Mouse (Mus musculus): ENCODE results near the gene H2-Ob.
"Not testable (repeated sequence)": the region's sequence is repeated elsewhere in the genome, so short reads cannot be mapped to it uniquely, and the experiment has no call there.

H2-Ob gene

DNA sequence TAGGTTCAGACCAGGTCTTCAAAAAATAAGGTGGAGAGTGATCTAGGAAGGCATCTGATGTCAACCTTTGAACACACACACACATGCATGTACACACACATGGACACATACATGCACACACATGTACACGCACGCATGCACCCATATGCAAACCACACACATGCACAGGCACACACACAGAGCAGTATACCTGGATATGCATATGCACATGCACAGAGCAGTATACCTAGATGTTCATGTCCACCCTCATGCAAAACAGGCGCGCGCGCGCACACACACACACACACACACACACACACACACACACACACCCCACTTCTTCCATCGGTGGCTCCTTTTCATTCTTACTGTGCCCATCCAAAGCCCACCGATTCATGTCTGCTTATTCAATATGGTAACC lies 30.8 kb upstream of the H2-Ob start:
- DNase-seq (ENCODE audit: low spot score) = no peak

DNA sequence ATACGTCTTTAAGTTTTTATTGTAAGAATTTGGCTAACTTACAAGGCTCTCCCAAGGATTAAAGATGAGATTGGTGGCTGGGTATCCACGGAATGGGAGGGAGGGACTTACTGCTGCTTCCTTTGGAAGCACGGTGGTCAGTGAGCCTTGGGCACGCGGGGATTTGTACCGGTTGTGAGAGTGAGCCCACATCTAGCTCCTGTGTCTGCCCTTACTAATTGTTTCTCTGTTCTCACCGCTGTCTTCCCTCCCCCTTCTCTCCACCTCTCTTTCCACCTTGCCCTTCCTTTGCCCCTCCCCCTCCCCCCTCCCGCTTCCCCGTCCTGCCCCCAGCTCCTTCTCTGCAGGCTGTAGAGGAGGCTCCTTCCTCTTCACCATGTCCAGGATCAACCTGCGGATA lies 30.3 kb upstream of the H2-Ob start:
- DNase-seq (ENCODE audit: low spot score) = no peak

GRCm38 (mm10) chr17:34209680-34210079 lies 29.0 kb upstream of the H2-Ob start:
- no peak for DNase-seq (ENCODE audit: low spot score)

GRCm38 (mm10) chr17:34210599-34210998 lies 28.1 kb upstream of the H2-Ob start:
- no peak for DNase-seq (ENCODE audit: low spot score)

DNA sequence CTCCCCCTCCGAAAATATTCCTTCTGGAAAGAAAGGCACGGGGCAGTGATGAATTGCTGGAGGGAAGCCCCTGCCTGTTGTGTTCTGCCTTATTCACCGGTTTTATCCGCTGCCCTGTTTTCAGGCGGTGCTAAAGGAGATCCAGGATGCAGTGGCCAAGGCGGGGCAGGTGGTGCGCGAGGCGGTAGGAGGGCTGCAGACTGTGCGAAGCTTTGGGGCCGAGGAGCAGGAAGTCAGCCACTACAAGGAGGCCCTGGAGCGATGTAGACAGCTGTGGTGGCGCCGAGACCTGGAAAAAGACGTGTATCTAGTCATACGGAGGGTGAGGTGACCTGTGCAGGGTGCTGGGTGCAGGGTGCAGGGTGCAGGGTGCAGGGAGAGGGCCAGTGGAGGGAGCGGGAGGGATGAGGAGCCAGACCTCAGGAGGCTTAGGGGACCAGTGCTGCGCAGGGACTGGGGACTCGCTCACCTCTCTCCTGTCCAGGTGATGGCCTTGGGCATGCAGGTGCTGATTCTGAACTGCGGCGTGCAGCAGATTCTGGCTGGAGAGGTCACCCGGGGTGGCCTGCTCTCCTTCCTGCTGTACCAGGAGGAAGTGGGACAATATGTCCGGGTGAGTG lies 26.8 kb upstream of the H2-Ob start:
- DNase-seq (ENCODE audit: low spot score) = no peak

- no peak for DNase-seq (ENCODE audit: low spot score)
Measured at GRCm38 (mm10) chr17:34213936-34214335, 24.8 kb upstream of the H2-Ob start.

- DNase-seq (ENCODE audit: low spot score) = no peak
Measured at GRCm38 (mm10) chr17:34215176-34215575, 23.5 kb upstream of the H2-Ob start.

DNA sequence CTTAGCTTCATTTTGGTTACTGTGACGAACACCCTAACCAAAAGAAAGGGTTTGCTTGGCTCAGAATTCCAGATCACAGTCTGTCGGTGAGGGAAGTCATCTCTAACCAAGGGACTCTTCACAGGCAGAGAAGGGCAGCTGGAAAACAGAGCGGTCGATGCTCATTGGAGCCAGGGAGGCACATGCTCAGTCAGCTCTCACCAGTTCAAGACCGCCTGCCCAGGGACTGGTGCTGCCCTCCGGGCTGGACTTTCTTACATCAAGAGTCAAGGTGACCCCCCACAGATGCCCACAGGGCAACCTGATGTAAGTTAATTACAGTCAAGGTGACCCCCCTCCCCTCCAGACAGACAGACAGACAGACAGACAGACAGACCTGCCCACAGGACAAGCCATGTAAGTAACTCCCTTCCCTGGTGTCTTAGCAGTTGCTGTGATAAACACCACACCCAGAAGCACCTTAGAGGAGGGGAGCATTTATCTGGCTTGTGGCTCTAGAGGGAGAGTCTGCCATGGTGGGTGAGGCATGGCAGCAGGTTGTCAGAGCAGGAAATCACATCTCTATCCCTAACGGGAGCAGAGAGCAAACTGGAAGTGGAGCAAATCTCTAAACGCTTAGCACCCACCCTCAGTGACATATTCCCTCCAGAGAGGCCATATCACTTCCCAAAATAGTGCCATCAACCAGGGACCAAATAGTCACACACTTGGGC lies 21.3 kb upstream of the H2-Ob start:
- no peak for DNase-seq (ENCODE audit: low spot score)

- DNase-seq (ENCODE audit: low spot score) = no peak
Measured at GRCm38 (mm10) chr17:34217986-34218385, 20.7 kb upstream of the H2-Ob start.

DNA sequence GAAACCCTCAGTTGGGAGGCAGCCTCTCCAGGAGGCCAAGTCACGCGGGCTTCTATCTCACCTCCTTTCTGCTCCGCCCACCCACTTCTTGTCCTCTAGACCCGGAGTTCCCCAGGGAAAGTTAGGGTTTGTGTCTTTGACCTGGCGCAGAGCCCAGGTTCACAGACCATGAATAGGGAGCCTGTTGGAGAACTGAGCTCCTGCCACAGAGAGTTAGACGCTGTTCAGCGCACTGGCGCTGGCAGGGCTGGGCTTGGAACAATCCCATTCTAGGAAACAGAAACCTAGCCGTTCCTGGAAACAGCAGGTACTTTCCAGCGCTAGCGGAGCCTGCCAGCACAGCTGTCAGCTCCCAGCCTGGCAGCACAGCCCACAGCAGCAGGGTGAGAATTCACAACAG lies 20.0 kb upstream of the H2-Ob start:
- DNase-seq (ENCODE audit: low spot score) = no peak

DNA sequence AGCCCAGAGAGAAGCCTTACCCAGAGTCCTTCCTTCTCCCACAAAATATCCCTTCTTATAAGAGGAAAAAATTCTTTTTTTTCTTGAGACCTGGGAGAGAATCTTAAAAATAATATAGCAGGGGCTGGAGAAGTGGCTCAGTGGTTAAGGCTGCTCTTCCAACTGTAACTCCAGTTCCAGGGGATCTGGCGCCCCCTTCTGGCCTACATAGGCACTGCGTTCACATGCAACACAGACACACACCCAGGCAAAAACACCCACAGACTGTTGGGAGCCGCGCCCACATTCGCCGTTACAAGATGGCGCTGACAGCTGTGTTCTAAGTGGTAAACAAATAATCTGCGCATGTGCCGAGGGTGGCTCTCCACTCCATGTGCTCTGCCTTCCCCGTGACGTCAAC lies 19.6 kb upstream of the H2-Ob start:
- not testable (repeated sequence) for DNase-seq (ENCODE audit: low spot score)

- DNase-seq (ENCODE audit: low spot score) = not testable (repeated sequence)
Measured at GRCm38 (mm10) chr17:34219801-34220200, 18.9 kb upstream of the H2-Ob start.

GRCm38 (mm10) chr17:34220401-34220800 lies 18.3 kb upstream of the H2-Ob start:
- not testable (repeated sequence) for DNase-seq (ENCODE audit: low spot score)

- no peak for DNase-seq (ENCODE audit: low spot score)
Measured at GRCm38 (mm10) chr17:34224816-34225215, 13.9 kb upstream of the H2-Ob start.

DNA sequence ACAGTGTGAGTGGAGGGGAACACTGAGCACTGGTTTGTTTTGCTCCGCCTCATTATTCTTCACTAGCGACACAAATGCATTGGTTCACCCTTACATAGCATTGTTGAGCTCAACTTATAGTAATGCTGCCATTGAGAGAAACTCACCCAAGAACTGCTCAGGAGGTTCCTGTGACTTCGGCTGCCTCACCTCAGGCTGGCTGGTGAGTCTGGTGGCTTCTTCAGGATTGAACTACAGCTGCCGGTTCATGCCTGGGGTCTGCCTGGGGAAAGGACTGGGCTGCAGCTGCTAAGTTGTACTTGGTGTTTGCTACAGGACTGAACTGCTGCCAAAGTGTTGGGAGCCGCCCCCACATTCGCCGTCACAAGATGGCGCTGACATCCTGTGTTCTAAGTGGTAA lies 13.3 kb upstream of the H2-Ob start:
- DNase-seq (ENCODE audit: low spot score) = no peak

DNA sequence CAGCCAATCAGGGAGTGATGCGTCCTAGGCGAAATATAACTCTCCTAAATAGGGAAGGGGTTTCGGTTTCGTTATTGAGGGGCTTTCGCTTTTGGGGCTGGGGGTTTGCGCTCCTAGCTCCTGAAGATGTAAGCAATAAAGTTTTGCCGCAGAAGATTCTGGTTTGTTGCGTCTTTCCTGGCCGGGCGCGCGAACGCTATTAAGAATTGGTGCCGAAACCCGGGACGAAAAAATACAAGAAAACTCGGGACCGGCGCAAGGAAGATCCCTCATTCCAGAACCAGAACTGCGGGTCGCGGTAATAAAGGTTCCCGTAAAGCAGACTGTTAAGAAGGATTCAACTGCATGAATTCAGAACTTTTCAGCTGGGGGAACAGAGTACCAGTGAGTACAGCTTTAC lies 12.8 kb upstream of the H2-Ob start:
- DNase-seq (ENCODE audit: low spot score) = not testable (repeated sequence)

- DNase-seq (ENCODE audit: low spot score) = not testable (repeated sequence)
Measured at GRCm38 (mm10) chr17:34230971-34231370, 7.7 kb upstream of the H2-Ob start.

- DNase-seq (ENCODE audit: low spot score) = not testable (repeated sequence)
Measured at GRCm38 (mm10) chr17:34232021-34232420, 6.7 kb upstream of the H2-Ob start.

GRCm38 (mm10) chr17:34234926-34235325 lies 3.8 kb upstream of the H2-Ob start:
- DNase-seq (ENCODE audit: low spot score) = peak; percentile 64

DNA sequence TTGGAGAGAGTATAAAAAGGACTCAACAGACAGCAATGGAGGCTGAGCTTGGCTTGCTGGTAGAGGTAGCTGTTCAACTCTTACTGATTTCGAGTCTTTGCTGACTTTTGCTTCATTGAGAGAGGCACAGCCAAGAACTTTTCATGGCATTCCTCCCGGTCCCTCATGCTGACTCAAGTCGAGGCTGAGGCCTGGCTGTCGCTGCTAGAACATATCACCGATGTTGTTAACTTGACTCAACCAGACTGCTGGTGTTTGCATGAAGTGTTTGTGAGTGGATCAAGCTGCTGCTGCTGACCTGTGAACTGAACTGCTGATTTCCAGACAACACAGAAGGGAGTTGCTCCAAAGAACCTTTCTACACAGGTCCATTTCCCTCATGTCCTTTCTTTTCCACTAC lies 2.0 kb upstream of the H2-Ob start:
- DNase-seq (ENCODE audit: low spot score) = no peak

- no peak for DNase-seq (ENCODE audit: low spot score)
Measured at GRCm38 (mm10) chr17:34237741-34238140, 962 bp upstream of the H2-Ob start.

DNA sequence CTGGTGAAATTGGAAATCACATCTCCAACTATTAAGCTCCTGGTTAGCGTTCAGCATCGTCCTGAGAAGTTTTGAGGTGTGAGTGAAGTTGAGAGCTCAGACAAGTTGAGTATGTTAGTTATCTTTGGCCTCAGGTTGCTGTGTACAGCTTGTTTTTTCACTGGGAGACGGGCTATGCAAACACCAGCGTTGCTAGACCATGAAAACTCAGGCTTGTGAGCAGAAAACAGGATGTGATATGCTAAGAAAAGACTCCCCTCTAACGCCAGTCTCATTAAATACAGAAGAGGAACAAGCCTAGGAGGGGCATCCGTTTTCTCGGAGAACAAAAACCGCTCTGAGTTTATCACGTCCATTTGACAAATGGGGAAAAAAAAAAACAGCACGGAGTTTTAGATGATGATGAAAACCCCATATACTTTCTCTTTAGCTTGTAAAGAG lies 918 bp downstream of the H2-Ob start:
- DNase-seq (ENCODE audit: low spot score) = no peak

DNA sequence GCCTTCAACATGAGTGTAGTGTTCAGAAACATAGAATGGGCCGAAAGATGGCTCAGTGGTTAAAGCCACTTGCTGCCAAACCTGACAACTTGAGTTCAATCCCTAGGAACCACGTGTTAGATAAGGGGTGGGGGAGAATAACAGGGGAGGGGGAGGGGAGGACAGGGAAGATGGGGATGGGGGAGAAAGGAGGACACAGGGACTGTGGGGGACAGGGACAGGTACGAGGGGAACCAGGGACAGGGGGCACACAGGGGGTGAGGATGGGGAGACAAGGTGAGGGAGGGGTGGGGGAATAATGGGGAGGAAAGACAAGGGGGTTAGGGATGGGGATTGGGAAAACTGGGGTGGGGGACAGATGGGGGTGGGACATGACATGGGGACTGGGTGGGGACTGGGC lies 1.7 kb downstream of the H2-Ob start:
- DNase-seq (ENCODE audit: low spot score) = no peak

DNA sequence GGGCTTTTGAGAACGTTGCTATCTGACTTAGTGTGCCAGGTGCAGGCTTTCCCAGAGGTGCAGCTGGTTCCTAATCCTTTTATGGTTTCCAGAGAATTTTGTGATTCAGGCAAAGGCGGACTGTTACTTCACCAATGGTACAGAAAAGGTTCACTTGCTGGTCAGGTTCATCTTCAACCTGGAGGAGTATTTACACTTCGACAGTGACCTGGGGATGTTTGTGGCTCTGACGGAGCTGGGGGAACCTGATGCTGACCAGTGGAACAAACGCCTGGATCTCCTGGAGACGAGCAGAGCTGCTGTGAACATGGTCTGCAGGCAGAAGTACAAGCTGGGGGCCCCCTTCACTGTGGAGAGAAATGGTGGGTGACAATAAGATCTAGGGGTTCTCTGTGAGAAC lies 2.2 kb downstream of the H2-Ob start:
- no peak for DNase-seq (ENCODE audit: low spot score)

Measured in embryo, embryonic 10.5 days (tissue).